Mouse (Mus musculus): ENCODE data around the gene 4930523C07Rik.

- TF ChIP-seq CTCF (IDR thresholded peaks at IDR 0.05; ENCODE audit: borderline replicate concordance, insufficient read depth, low read length) (no peak), POLR2A (IDR thresholded peaks at IDR 0.05; ENCODE audit: low read depth, low read length) (no peak)
These were observed 46.9 kb upstream of the 4930523C07Rik start for GRCm38 (mm10) chr1:159997329-159997728.

All from embryonic fibroblast, embryonic 13.5 days (primary cell).